Mouse (Mus musculus): ENCODE measurements around the gene Krt6a. TPM values are rescaled to one million over a fixed set of nuclear protein-coding genes. Genes with fewer than 3 reads are reported as not detected.

Gene Krt6a
- polyA plus RNA-seq, 1 experiment, result not detected

GRCm38 (mm10) chr15:101714356-101714755 lies 20.2 kb upstream of the Krt6a start:
- Histone ChIP-seq H3K36me3 (ENCODE audit: control insufficient read depth, insufficient read depth, low read length, poor library complexity, severe bottlenecking) (no peaks in the 10 kb centered on the region), H3K9ac (ENCODE audit: low read depth, poor library complexity, severe bottlenecking) (no peak overlapping the region), H3K4me3 (ENCODE audit: low read depth, low read length) (no peak overlapping the region), H3K27ac (ENCODE audit: insufficient read depth, low read length) (no peak overlapping the region), H3K27me3 (ENCODE audit: control insufficient read depth, insufficient read depth, low read length, poor library complexity, severe bottlenecking) (no peaks in the 10 kb centered on the region), H3K9me3 (replicated peaks; ENCODE audit: control insufficient read depth, insufficient read depth, low read length, poor library complexity, severe bottlenecking) (no peaks in the 10 kb centered on the region), H3K4me1 (ENCODE audit: control insufficient read depth, insufficient read depth, low read length) (no peaks in the 10 kb centered on the region)
- TF ChIP-seq POLR2A (IDR thresholded peaks at IDR 0.05; ENCODE audit: insufficient read depth, low read length), result no peak
- TF ChIP-seq EP300 (IDR thresholded peaks at IDR 0.05; ENCODE audit: insufficient read depth, low read depth, low read length), result no peak
- no peak for TF ChIP-seq CTCF (IDR thresholded peaks at IDR 0.05; ENCODE audit: low read depth, low read length)

GRCm38 (mm10) chr15:101713731-101714130 lies 19.6 kb upstream of the Krt6a start:
- no peak overlapping the region for H3K27ac ChIP-seq (ENCODE audit: insufficient read depth, low read length)
- H3K27me3 ChIP-seq (ENCODE audit: control insufficient read depth, insufficient read depth, low read length, poor library complexity, severe bottlenecking), result no peaks in the 10 kb centered on the region
- TF ChIP-seq POLR2A (IDR thresholded peaks at IDR 0.05; ENCODE audit: insufficient read depth, low read length), result no peak
- no peak for TF ChIP-seq CTCF (IDR thresholded peaks at IDR 0.05; ENCODE audit: low read depth, low read length)
- no peak for TF ChIP-seq EP300 (IDR thresholded peaks at IDR 0.05; ENCODE audit: insufficient read depth, low read depth, low read length)
- no peaks in the 10 kb centered on the region for H3K36me3 ChIP-seq (ENCODE audit: control insufficient read depth, insufficient read depth, low read length, poor library complexity, severe bottlenecking)
- H3K9me3 ChIP-seq (replicated peaks; ENCODE audit: control insufficient read depth, insufficient read depth, low read length, poor library complexity, severe bottlenecking), result no peaks in the 10 kb centered on the region
- no peaks in the 10 kb centered on the region for H3K4me1 ChIP-seq (ENCODE audit: control insufficient read depth, insufficient read depth, low read length)
- H3K9ac ChIP-seq (ENCODE audit: low read depth, poor library complexity, severe bottlenecking), result no peak overlapping the region
- no peak overlapping the region for H3K4me3 ChIP-seq (ENCODE audit: low read depth, low read length)

- no peaks in the 10 kb centered on the region for H3K4me1 ChIP-seq (ENCODE audit: control insufficient read depth, insufficient read depth, low read length)
- H3K36me3 ChIP-seq (ENCODE audit: control insufficient read depth, insufficient read depth, low read length, poor library complexity, severe bottlenecking), result no peaks in the 10 kb centered on the region
Measured at GRCm38 (mm10) chr15:101712720-101713119, 18.6 kb upstream of the Krt6a start, which contains the start of gene Krt5. TSS of gene Krt5 (minus strand) at chr15:101712898.

GRCm38 (mm10) chr15:101708683-101709082 lies 14.6 kb upstream of the Krt6a start:
- TF ChIP-seq POLR2A (IDR thresholded peaks at IDR 0.05; ENCODE audit: insufficient read depth, low read length) (no peak), CTCF (IDR thresholded peaks at IDR 0.05; ENCODE audit: low read depth, low read length) (peak; percentile 42)
- H3K9ac ChIP-seq (ENCODE audit: low read depth, poor library complexity, severe bottlenecking), result no peak overlapping the region
- H3K36me3 ChIP-seq (ENCODE audit: control insufficient read depth, insufficient read depth, low read length, poor library complexity, severe bottlenecking), result no peaks in the 10 kb centered on the region
- H3K27ac ChIP-seq (ENCODE audit: insufficient read depth, low read length), result no peak overlapping the region
- no peaks in the 10 kb centered on the region for H3K4me1 ChIP-seq (ENCODE audit: control insufficient read depth, insufficient read depth, low read length)
- no peaks in the 10 kb centered on the region for H3K27me3 ChIP-seq (ENCODE audit: control insufficient read depth, insufficient read depth, low read length, poor library complexity, severe bottlenecking)
- H3K9me3 ChIP-seq (replicated peaks; ENCODE audit: control insufficient read depth, insufficient read depth, low read length, poor library complexity, severe bottlenecking), result no peaks in the 10 kb centered on the region
- no peak overlapping the region for H3K4me3 ChIP-seq (ENCODE audit: low read depth, low read length)

More at GRCm38 (mm10) chr15:101712720-101713119, 18.6 kb upstream of the Krt6a start, which contains the start of gene Krt5:
- Histone ChIP-seq H3K9me3 (replicated peaks; ENCODE audit: control insufficient read depth, insufficient read depth, low read length, poor library complexity, severe bottlenecking) (no peaks in the 10 kb centered on the region), H3K27me3 (ENCODE audit: control insufficient read depth, insufficient read depth, low read length, poor library complexity, severe bottlenecking) (no peaks in the 10 kb centered on the region), H3K27ac (ENCODE audit: insufficient read depth, low read length) (no peak within 1 kb of the TSS), H3K4me3 (ENCODE audit: low read depth, low read length) (no peak within 1 kb of the TSS), H3K9ac (ENCODE audit: low read depth, poor library complexity, severe bottlenecking) (no peak within 1 kb of the TSS)
- no peak for TF ChIP-seq POLR2A (IDR thresholded peaks at IDR 0.05; ENCODE audit: insufficient read depth, low read length)
- no peak for TF ChIP-seq EP300 (IDR thresholded peaks at IDR 0.05; ENCODE audit: insufficient read depth, low read depth, low read length)
- TF ChIP-seq CTCF (IDR thresholded peaks at IDR 0.05; ENCODE audit: low read depth, low read length), result no peak

- H3K9ac ChIP-seq (ENCODE audit: low read depth, poor library complexity, severe bottlenecking), result no peak overlapping the region
- H3K9me3 ChIP-seq (replicated peaks; ENCODE audit: control insufficient read depth, insufficient read depth, low read length, poor library complexity, severe bottlenecking), result no peaks in the 10 kb centered on the region
- H3K4me1 ChIP-seq (ENCODE audit: control insufficient read depth, insufficient read depth, low read length), result no peaks in the 10 kb centered on the region
- no peaks in the 10 kb centered on the region for H3K27me3 ChIP-seq (ENCODE audit: control insufficient read depth, insufficient read depth, low read length, poor library complexity, severe bottlenecking)
- H3K4me3 ChIP-seq (ENCODE audit: low read depth, low read length), result no peak overlapping the region
- TF ChIP-seq EP300 (IDR thresholded peaks at IDR 0.05; ENCODE audit: insufficient read depth, low read depth, low read length) (no peak), CTCF (IDR thresholded peaks at IDR 0.05; ENCODE audit: low read depth, low read length) (no peak), POLR2A (IDR thresholded peaks at IDR 0.05; ENCODE audit: insufficient read depth, low read length) (no peak)
- H3K36me3 ChIP-seq (ENCODE audit: control insufficient read depth, insufficient read depth, low read length, poor library complexity, severe bottlenecking), result no peaks in the 10 kb centered on the region
- H3K27ac ChIP-seq (ENCODE audit: insufficient read depth, low read length), result no peak overlapping the region
Measured at GRCm38 (mm10) chr15:101707454-101707853, 13.3 kb upstream of the Krt6a start.

- no peaks in the 10 kb centered on the region for H3K4me1 ChIP-seq (ENCODE audit: control insufficient read depth, insufficient read depth, low read length)
- TF ChIP-seq POLR2A (IDR thresholded peaks at IDR 0.05; ENCODE audit: insufficient read depth, low read length), result no peak
- no peak for TF ChIP-seq EP300 (IDR thresholded peaks at IDR 0.05; ENCODE audit: insufficient read depth, low read depth, low read length)
- TF ChIP-seq CTCF (IDR thresholded peaks at IDR 0.05; ENCODE audit: low read depth, low read length), result no peak
- H3K9ac ChIP-seq (ENCODE audit: low read depth, poor library complexity, severe bottlenecking), result no peak overlapping the region
- no peaks in the 10 kb centered on the region for H3K36me3 ChIP-seq (ENCODE audit: control insufficient read depth, insufficient read depth, low read length, poor library complexity, severe bottlenecking)
- H3K4me3 ChIP-seq (ENCODE audit: low read depth, low read length), result no peak overlapping the region
- no peak overlapping the region for H3K27ac ChIP-seq (ENCODE audit: insufficient read depth, low read length)
- no peaks in the 10 kb centered on the region for H3K27me3 ChIP-seq (ENCODE audit: control insufficient read depth, insufficient read depth, low read length, poor library complexity, severe bottlenecking)
- no peaks in the 10 kb centered on the region for H3K9me3 ChIP-seq (replicated peaks; ENCODE audit: control insufficient read depth, insufficient read depth, low read length, poor library complexity, severe bottlenecking)
Measured at GRCm38 (mm10) chr15:101704066-101704465, 10.0 kb upstream of the Krt6a start.
